In the genomic region with DNA sequence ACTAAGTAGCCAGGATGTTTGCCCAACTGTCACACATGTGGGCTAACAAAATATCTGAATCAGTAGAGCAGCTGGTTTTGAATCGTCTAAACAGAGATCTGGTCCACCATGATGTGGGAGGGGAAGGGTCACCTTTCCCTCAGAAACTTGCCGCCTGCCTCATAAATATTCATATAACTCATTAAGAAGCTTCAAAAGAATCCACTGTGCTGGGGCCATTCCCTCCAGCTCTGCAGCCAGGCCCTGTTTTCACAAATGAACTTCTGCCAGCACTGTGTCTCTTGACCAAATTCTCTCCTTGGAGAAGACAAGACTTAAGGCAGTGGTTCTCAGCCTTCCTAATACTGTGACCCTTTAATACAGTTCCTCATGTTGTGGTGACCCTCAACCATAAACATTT, we compare ENCODE assay signal across 35 mouse cellular contexts. TPM values are rescaled to one million over a fixed set of nuclear protein-coding genes. Genes with fewer than 3 reads are reported as not detected.
DNase-seq lines count a peak whose midpoint lies in the region; ATAC-seq and TF ChIP-seq lines count a peak whose summit lies in the region.
"Had no signal": no experiment of that assay in that cellular context is flagged by ENCODE, and none has a peak within 500 bp of the region (broad histone marks: within the 10 kb centered on the region; RNA-seq: fewer than 3 reads in every experiment).

No protein-coding gene starts in this region.

- H3K27me3 ChIP-seq in midbrain, embryonic 11.5 days (ENCODE audit: control insufficient read depth, insufficient read depth, low read length): no peaks in the 10 kb centered on the region
- H3K27me3 ChIP-seq in midbrain, postnatal 0 days (ENCODE audit: insufficient read depth, low read length): no peaks in the 10 kb centered on the region
- H3K27me3 ChIP-seq: embryonic facial prominence, embryonic 13.5 days; heart, embryonic 12.5 days; intestine, embryonic 15.5 days; limb, embryonic 12.5 days had no signal

- TF ChIP-seq CTCF in gastrocnemius, adult 2 months (IDR thresholded peaks at IDR 0.05): no peak
- no peak for TF ChIP-seq CTCF in midbrain, postnatal 0 days (IDR thresholded peaks at IDR 0.05)

- H3K4me3 ChIP-seq in gastrocnemius, adult 2 months: no peak overlapping the region
- no peak overlapping the region for H3K4me3 ChIP-seq in midbrain, embryonic 11.5 days (ENCODE audit: low read depth, low read length)
- H3K4me3 ChIP-seq in midbrain, postnatal 0 days (ENCODE audit: low read depth, low read length): no peak overlapping the region
- H3K4me3 ChIP-seq: embryonic facial prominence, embryonic 13.5 days; erythroblast, embryonic 14.5 days; heart, embryonic 12.5 days; hindbrain, embryonic 10.5 days; intestine, embryonic 15.5 days; limb, embryonic 12.5 days had no signal

- H3K9ac ChIP-seq in midbrain, embryonic 11.5 days (ENCODE audit: low read length): no peak overlapping the region
- no peak overlapping the region for H3K9ac ChIP-seq in midbrain, postnatal 0 days (replicated peaks; ENCODE audit: low read length, poor library complexity, severe bottlenecking)
- H3K9ac ChIP-seq: embryonic facial prominence, embryonic 13.5 days; heart, embryonic 12.5 days; intestine, embryonic 15.5 days; limb, embryonic 12.5 days; liver, postnatal 0 days had no signal

- no peak overlapping the region for H3K4me2 ChIP-seq in midbrain, embryonic 11.5 days
- no peak overlapping the region for H3K4me2 ChIP-seq in midbrain, postnatal 0 days (ENCODE audit: low read depth, low read length, poor library complexity, severe bottlenecking)
- H3K4me2 ChIP-seq: embryonic facial prominence, embryonic 13.5 days; heart, embryonic 12.5 days; intestine, embryonic 15.5 days; limb, embryonic 12.5 days; liver, embryonic 11.5 days had no signal

- 0 out of 2 replicates have a peak, but pooled peaks cover 2% of the 10 kb centered on the region for H3K4me1 ChIP-seq in midbrain, embryonic 11.5 days (ENCODE audit: control insufficient read depth, insufficient read depth, low read length)
- H3K4me1 ChIP-seq in midbrain, postnatal 0 days (ENCODE audit: insufficient read depth, low read length): no peaks in the 10 kb centered on the region
- H3K4me1 ChIP-seq: embryonic facial prominence, embryonic 13.5 days; heart, embryonic 12.5 days; intestine, embryonic 15.5 days; limb, embryonic 12.5 days had no signal

- H3K27ac ChIP-seq in gastrocnemius, adult 2 months: peak overlapping the region; percentile 78
- no peak overlapping the region for H3K27ac ChIP-seq in midbrain, embryonic 11.5 days (ENCODE audit: low read depth, low read length)
- H3K27ac ChIP-seq in midbrain, postnatal 0 days (ENCODE audit: low read depth, low read length): no peak overlapping the region
- H3K27ac ChIP-seq: embryonic facial prominence, embryonic 13.5 days; hindbrain, embryonic 10.5 days; intestine, embryonic 15.5 days; limb, embryonic 12.5 days; macrophage had no signal

- WGBS in midbrain, embryonic 11.5 days: 17% methylated on average over 2 of the region's 2 CpGs
- 7% methylated on average over 2 of the region's 2 CpGs for WGBS in midbrain, postnatal 0 days

- intact Hi-C loops in gastrocnemius, adult 2 months (cut with DNase I): no loop called here

- peak; percentile 67; the same call in 1 of the 2 replicates for ATAC-seq in midbrain, embryonic 11.5 days (ENCODE audit: low FRiP score)
- ATAC-seq in midbrain, postnatal 0 days (ENCODE audit: low FRiP score): no peak
- ATAC-seq: hindbrain, embryonic 16.5 days; intestine, embryonic 15.5 days; liver, postnatal 0 days; lung, postnatal 0 days had no signal

- DNase-seq in embryo, embryonic 10.5 days (ENCODE audit: low spot score): peak; percentile 10
- DNase-seq in embryo, embryonic 10 days (ENCODE audit: low spot score): no peak
- DNase-seq in gastrocnemius, adult 2 months: no peak
- no peak for DNase-seq in gastrocnemius, postnatal 25 days
- no peak for DNase-seq in midbrain, embryonic 11.5 days (ENCODE audit: low spot score, missing footprints)
- no peak for DNase-seq in midbrain, postnatal 0 days (ENCODE audit: low spot score)
- DNase-seq in adipocyte (ENCODE audit: low spot score): peak; percentile 73
- no peak for DNase-seq in thymus, postnatal 10 days (ENCODE audit: low spot score in 2 of 2)
- DNase-seq: adrenal gland, postnatal 36 days; cerebellum, adult 11 months; cerebellum, adult 9-11 months; gastrocnemius, postnatal 14 days; heart, adult 18-20 months; heart, postnatal 10 days; kidney, adult 8-10 months; kidney, postnatal 25 days; liver, postnatal 0 days; right cerebral cortex, postnatal 14 days; spleen, adult 18-20 months; thymus, postnatal 14 days had no signal

- no peaks in the 10 kb centered on the region; the same call in 1 of the 2 replicates for H3K36me3 ChIP-seq in midbrain, embryonic 11.5 days (ENCODE audit: control insufficient read depth, insufficient read depth, low read length)
- H3K36me3 ChIP-seq in midbrain, postnatal 0 days (ENCODE audit: insufficient read depth, low read length): peaks cover 8% of the 10 kb centered on the region; the same call in 1 of the 2 replicates

- H3K9me3 ChIP-seq in midbrain, embryonic 11.5 days (ENCODE audit: control insufficient read depth, low read length): no peaks in the 10 kb centered on the region
- no peaks in the 10 kb centered on the region for H3K9me3 ChIP-seq in midbrain, postnatal 0 days (ENCODE audit: low read length)
- H3K9me3 ChIP-seq: embryonic facial prominence, embryonic 13.5 days; heart, embryonic 12.5 days; hindbrain, embryonic 10.5 days; intestine, embryonic 15.5 days; limb, embryonic 12.5 days had no signal

RNA-seq across cellular contexts. Expression of a gene that starts 27.2 kb away (rescaled TPM):
- total RNA-seq in gastrocnemius, adult 2 months (2021): 100 to 1,000 TPM; 311 to 349 TPM
- total RNA-seq in gastrocnemius, postnatal 25 days (2021): 100 to 1,000 TPM; 240 to 314 TPM
- polyA plus RNA-seq in midbrain, embryonic 11.5 days (2014; fragmentation: Nextera tagmentation; extraction: Ambion mirVana): 0.08 and 0.22 TPM in 2 replicates
- total RNA-seq in midbrain, postnatal 0 days (2014; rRNA removed): 0.22 TPM in 1 of 2 replicates, not detected in the other
- polyA plus RNA-seq in midbrain, postnatal 0 days (2015; fragmentation: Nextera tagmentation; extraction: Ambion mirVana): 0.28 and 0.36 TPM in 2 replicates
- total RNA-seq: common myeloid progenitor, adult 5-6 weeks had no signal
- polyA plus RNA-seq: erythroblast, embryonic 14.5 days had no signal

RNA-seq across cellular contexts. Expression of a gene that starts 31.5 kb away (rescaled TPM):
- 10 to 100 TPM in 1 of 2 experiments, 1 to 10 TPM in 1; 6.9 to 11.2 TPM for total RNA-seq in gastrocnemius, adult 2 months (2021)
- total RNA-seq in gastrocnemius, postnatal 25 days (2021): 1 to 10 TPM; 5.8 to 6.5 TPM
- 4.2 and 5.7 TPM in 2 replicates for polyA plus RNA-seq in midbrain, embryonic 11.5 days (2014; fragmentation: Nextera tagmentation; extraction: Ambion mirVana)
- total RNA-seq in midbrain, postnatal 0 days (2014; rRNA removed): 6.2 and 9.6 TPM in 2 replicates
- 5.4 and 5.5 TPM in 2 replicates for polyA plus RNA-seq in midbrain, postnatal 0 days (2015; fragmentation: Nextera tagmentation; extraction: Ambion mirVana)

RNA-seq across cellular contexts. Expression of a gene that starts 41.5 kb away (rescaled TPM):
- 10 to 100 TPM in 1 of 2 experiments, 1 to 10 TPM in 1; 1.4 to 10.7 TPM for total RNA-seq in gastrocnemius, adult 2 months (2021)
- total RNA-seq in gastrocnemius, postnatal 25 days (2021): 1 to 10 TPM in 1 of 2 experiments, under 1 TPM in 1; 0.46 to 1.1 TPM
- polyA plus RNA-seq in midbrain, embryonic 11.5 days (2014; fragmentation: Nextera tagmentation; extraction: Ambion mirVana): not detected in 2 replicates
- total RNA-seq in midbrain, postnatal 0 days (2014; rRNA removed): not detected in 2 replicates
- polyA plus RNA-seq in midbrain, postnatal 0 days (2015; fragmentation: Nextera tagmentation; extraction: Ambion mirVana): not detected in 2 replicates
- total RNA-seq: adrenal gland, adult 18-20 months; adrenal gland, postnatal 36 days; common myeloid progenitor, adult 5-6 weeks; gastrocnemius, postnatal 14 days; heart, adult 18-20 months; heart, postnatal 10 days; layer of hippocampus, postnatal 14 days; left cerebral cortex, postnatal 14 days had no signal
- polyA plus RNA-seq: embryonic facial prominence, embryonic 13.5 days; erythroblast, embryonic 14.5 days; heart, embryonic 12.5 days; hindbrain, embryonic 16.5 days; intestine, embryonic 15.5 days; limb, embryonic 12.5 days; liver, embryonic 11.5 days; liver, postnatal 0 days; lung, postnatal 0 days; macrophage; neural tube, embryonic 14.5 days had no signal

RNA-seq across cellular contexts. Expression of a gene that starts 45.8 kb away (rescaled TPM):
- total RNA-seq in gastrocnemius, adult 2 months (2021): under 1 TPM; 0.20 TPM
- total RNA-seq in gastrocnemius, postnatal 25 days (2021): under 1 TPM; 0.38 to 0.51 TPM
- 33.4 and 34.4 TPM in 2 replicates for polyA plus RNA-seq in midbrain, embryonic 11.5 days (2014; fragmentation: Nextera tagmentation; extraction: Ambion mirVana)
- 192 and 206 TPM in 2 replicates for total RNA-seq in midbrain, postnatal 0 days (2014; rRNA removed)
- polyA plus RNA-seq in midbrain, postnatal 0 days (2015; fragmentation: Nextera tagmentation; extraction: Ambion mirVana): 115 and 124 TPM in 2 replicates
- total RNA-seq: heart, adult 18-20 months had no signal
- polyA plus RNA-seq: erythroblast, embryonic 14.5 days; macrophage had no signal

Comparison
In these comparisons a context has a peak if more than half of its experiments do, and no peak if none do; other contexts are left out.
1. DNase-seq: peak in embryo, embryonic 10.5 days (single experiment) and adipocyte (single experiment); none in embryo, embryonic 10 days (single experiment), gastrocnemius, adult 2 months (single experiment), gastrocnemius, postnatal 25 days (single experiment), midbrain, embryonic 11.5 days (single experiment), midbrain, postnatal 0 days (single experiment) and thymus, postnatal 10 days (0 of 2).
2. RNA of a gene that starts 27.2 kb away (total RNA-seq): 311 to 349 TPM in gastrocnemius, adult 2 months and 240 to 314 TPM in gastrocnemius, postnatal 25 days; 0.22 TPM in midbrain, postnatal 0 days; every median in the first group is over 100 times any median in the second.